Mouse (Mus musculus) midbrain, embryonic 10.5 days (tissue): ENCODE results near the gene Alg14. TPM values are rescaled to one million over a fixed set of nuclear protein-coding genes. Genes with fewer than 3 reads are reported as not detected.

Source experiments
- DNase-seq: peaks from one replicate; pipeline ENCODE4 v3.0.0-alpha.2; 2017; ENCODE audit warnings: low spot score
- H3K27ac ChIP-seq: fragments of 300-500 bp; sonication (generic); replicated peaks from 2 replicates; pipeline ENCODE4 v1.5.1; 2016; ENCODE audit warnings: mild to moderate bottlenecking
- H3K27me3 ChIP-seq: fragments of 300-500 bp; sonication (generic); 2 replicates; pipeline ENCODE4 v1.6.1; 2016; ENCODE audit warnings: low read depth, mild to moderate bottlenecking; ENCODE audit not compliant: poor library complexity, severe bottlenecking
- H3K36me3 ChIP-seq: fragments of 300-500 bp; sonication (generic); 2 replicates; pipeline ENCODE4 v1.6.1; 2016; ENCODE audit warnings: mild to moderate bottlenecking, moderate library complexity
- H3K4me1 ChIP-seq: fragments of 300-500 bp; sonication (generic); 2 replicates; pipeline ENCODE4 v1.6.1; 2016
- H3K4me3 ChIP-seq: fragments of 300-500 bp; sonication (generic); 2 replicates; pipeline ENCODE4 v1.5.1; 2016; ENCODE audit warnings: mild to moderate bottlenecking, moderate library complexity
- H3K9me3 ChIP-seq: fragments of 300-500 bp; sonication (generic); replicated peaks from 2 replicates; pipeline ENCODE4 v1.6.1; 2016; ENCODE audit warnings: mild to moderate bottlenecking
- WGBS: fragments of 180-500 bp; shearing (Covaris S2); methylation state at CpG from one replicate; pipeline ENCODE4 v1.1.7; 2016; 5-methylcytosine and 5-hydroxymethylcytosine counted together
- polyA plus RNA-seq: library from polyadenylated mRNA; unstranded; fragments of >200 nt; fragmentation: Nextera tagmentation; extraction: Ambion mirVana; gene quantifications from 2 replicates; pipeline ENCODE4 v1.2.1, GENCODE M21; 2016

Gene Alg14
- polyA plus RNA-seq = 37.3 and 40.7 TPM in 2 replicates

- WGBS = under 1% methylated on average over 42 of the region's 42 CpGs
- H3K27me3 ChIP-seq = no peaks in the 10 kb centered on the region
- DNase-seq = peak; percentile 94
- H3K27ac ChIP-seq = peak within 1 kb of the TSS; percentile 92
- H3K36me3 ChIP-seq = no peaks in the 10 kb centered on the region
- H3K9me3 ChIP-seq = no peaks in the 10 kb centered on the region
- H3K4me3 ChIP-seq = peak within 1 kb of the TSS; percentile 63
- peaks cover 11% of the 10 kb centered on the region for H3K4me1 ChIP-seq
These were observed at the start of gene Alg14 for GRCm38 (mm10) chr3:121291560-121292258. Gene Alg14, plus strand, starts transcription at chr3:121291773.

- DNase-seq = no peak
These were observed 49.2 kb upstream of the Alg14 start for GRCm38 (mm10) chr3:121242111-121242936.

GRCm38 (mm10) chr3:121242941-121243340 is 48.6 kb upstream of the Alg14 start:
- H3K27ac ChIP-seq = no peak overlapping the region
- DNase-seq = no peak
- WGBS = 91% methylated on average over 4 of the region's 4 CpGs

More at GRCm38 (mm10) chr3:121242111-121242936, 49.2 kb upstream of the Alg14 start:
- Histone ChIP-seq H3K36me3 (no peaks in the 10 kb centered on the region), H3K27me3 (no peaks in the 10 kb centered on the region), H3K4me1 (peaks cover 27% of the 10 kb centered on the region), H3K4me3 (no peak overlapping the region), H3K9me3 (no peaks in the 10 kb centered on the region), H3K27ac (no peak overlapping the region)
- WGBS = 83% methylated on average over 9 of the region's 9 CpGs

GRCm38 (mm10) chr3:121250048-121250447 is 41.5 kb upstream of the Alg14 start:
- H3K4me3 ChIP-seq = no peak overlapping the region
- H3K9me3 ChIP-seq = no peaks in the 10 kb centered on the region
- 90% methylated on average over 9 of the region's 9 CpGs for WGBS
- no peaks in the 10 kb centered on the region for H3K4me1 ChIP-seq
- no peak overlapping the region for H3K27ac ChIP-seq
- DNase-seq = no peak
- no peaks in the 10 kb centered on the region for H3K36me3 ChIP-seq
- H3K27me3 ChIP-seq = no peaks in the 10 kb centered on the region

More at GRCm38 (mm10) chr3:121242941-121243340, 48.6 kb upstream of the Alg14 start:
- Histone ChIP-seq H3K36me3 (no peaks in the 10 kb centered on the region), H3K4me1 (peaks cover 27% of the 10 kb centered on the region), H3K27me3 (no peaks in the 10 kb centered on the region), H3K4me3 (no peak overlapping the region), H3K9me3 (no peaks in the 10 kb centered on the region)

GRCm38 (mm10) chr3:121250576-121251433 is 40.8 kb upstream of the Alg14 start:
- Histone ChIP-seq H3K4me1 (no peaks in the 10 kb centered on the region), H3K9me3 (no peaks in the 10 kb centered on the region), H3K36me3 (no peaks in the 10 kb centered on the region), H3K27ac (no peak overlapping the region), H3K27me3 (no peaks in the 10 kb centered on the region), H3K4me3 (no peak overlapping the region)
- no peak for DNase-seq
- 86% methylated on average over 19 of the region's 19 CpGs for WGBS

GRCm38 (mm10) chr3:121255501-121255900 is 36.1 kb upstream of the Alg14 start:
- Histone ChIP-seq H3K36me3 (no peaks in the 10 kb centered on the region), H3K27ac (no peak overlapping the region), H3K4me3 (no peak overlapping the region), H3K9me3 (no peaks in the 10 kb centered on the region), H3K27me3 (peaks cover 18% of the 10 kb centered on the region), H3K4me1 (no peaks in the 10 kb centered on the region)
- no peak for DNase-seq
- WGBS = 92% methylated on average over 7 of the region's 7 CpGs

GRCm38 (mm10) chr3:121256131-121256530 is 35.4 kb upstream of the Alg14 start:
- Histone ChIP-seq H3K4me1 (no peaks in the 10 kb centered on the region), H3K27me3 (peaks cover 24% of the 10 kb centered on the region), H3K4me3 (no peak overlapping the region), H3K36me3 (no peaks in the 10 kb centered on the region), H3K9me3 (no peaks in the 10 kb centered on the region), H3K27ac (no peak overlapping the region)
- 85% methylated on average over 8 of the region's 8 CpGs for WGBS
- DNase-seq = no peak

GRCm38 (mm10) chr3:121257418-121257817 is 34.2 kb upstream of the Alg14 start:
- H3K36me3 ChIP-seq = no peaks in the 10 kb centered on the region
- no peak overlapping the region for H3K4me3 ChIP-seq
- no peak for DNase-seq
- 71% methylated on average over 10 of the region's 10 CpGs for WGBS
- no peaks in the 10 kb centered on the region for H3K9me3 ChIP-seq
- peaks cover 6% of the 10 kb centered on the region for H3K4me1 ChIP-seq
- H3K27me3 ChIP-seq = peaks cover 37% of the 10 kb centered on the region
- H3K27ac ChIP-seq = no peak overlapping the region

- H3K4me3 ChIP-seq = no peak overlapping the region
- H3K36me3 ChIP-seq = no peaks in the 10 kb centered on the region
- H3K27ac ChIP-seq = no peak overlapping the region
- H3K9me3 ChIP-seq = no peaks in the 10 kb centered on the region
- H3K4me1 ChIP-seq = peaks cover 16% of the 10 kb centered on the region
- no peak for DNase-seq
- WGBS = 85% methylated on average over 20 of the region's 20 CpGs
- H3K27me3 ChIP-seq = peaks cover 51% of the 10 kb centered on the region
These were observed 32.8 kb upstream of the Alg14 start for GRCm38 (mm10) chr3:121258521-121259478.

- 75% methylated on average over 7 of the region's 7 CpGs for WGBS
These were observed 31.5 kb upstream of the Alg14 start for GRCm38 (mm10) chr3:121260041-121260440.

GRCm38 (mm10) chr3:121260831-121261230 is 30.7 kb upstream of the Alg14 start:
- Histone ChIP-seq H3K9me3 (no peaks in the 10 kb centered on the region), H3K27me3 (peaks cover 65% of the 10 kb centered on the region), H3K4me1 (peaks cover 16% of the 10 kb centered on the region), H3K36me3 (no peaks in the 10 kb centered on the region), H3K27ac (no peak overlapping the region), H3K4me3 (no peak overlapping the region)
- WGBS = 78% methylated on average over 1 of the region's 1 CpGs
- DNase-seq = no peak

More at GRCm38 (mm10) chr3:121260041-121260440, 31.5 kb upstream of the Alg14 start:
- Histone ChIP-seq H3K4me3 (no peak overlapping the region), H3K36me3 (no peaks in the 10 kb centered on the region), H3K4me1 (peaks cover 16% of the 10 kb centered on the region), H3K9me3 (no peaks in the 10 kb centered on the region), H3K27me3 (peaks cover 63% of the 10 kb centered on the region), H3K27ac (no peak overlapping the region)
- no peak for DNase-seq
